Mouse (Mus musculus) midbrain, embryonic 10.5 days (tissue): ENCODE measurements around the gene Hoxb5. TPM values are rescaled to one million over a fixed set of nuclear protein-coding genes. Genes with fewer than 3 reads are reported as not detected.
A peak's percentile ranks its signal among the peaks of the same experiment; 100 is the strongest.

ENCODE experiments used
- DNase-seq: peaks from one replicate; pipeline ENCODE4 v3.0.0-alpha.2; 2017; ENCODE audit warnings: low spot score
- H3K27ac ChIP-seq: fragments of 300-500 bp; sonication (generic); replicated peaks from 2 replicates; pipeline ENCODE4 v1.5.1; 2016; ENCODE audit warnings: mild to moderate bottlenecking
- H3K27me3 ChIP-seq: fragments of 300-500 bp; sonication (generic); 2 replicates; pipeline ENCODE4 v1.6.1; 2016; ENCODE audit warnings: low read depth, mild to moderate bottlenecking; ENCODE audit not compliant: poor library complexity, severe bottlenecking
- H3K36me3 ChIP-seq: fragments of 300-500 bp; sonication (generic); 2 replicates; pipeline ENCODE4 v1.6.1; 2016; ENCODE audit warnings: mild to moderate bottlenecking, moderate library complexity
- H3K4me1 ChIP-seq: fragments of 300-500 bp; sonication (generic); 2 replicates; pipeline ENCODE4 v1.6.1; 2016
- H3K4me3 ChIP-seq: fragments of 300-500 bp; sonication (generic); 2 replicates; pipeline ENCODE4 v1.5.1; 2016; ENCODE audit warnings: mild to moderate bottlenecking, moderate library complexity
- H3K9me3 ChIP-seq: fragments of 300-500 bp; sonication (generic); replicated peaks from 2 replicates; pipeline ENCODE4 v1.6.1; 2016; ENCODE audit warnings: mild to moderate bottlenecking
- WGBS: fragments of 180-500 bp; shearing (Covaris S2); methylation state at CpG from one replicate; pipeline ENCODE4 v1.1.7; 2016; 5-methylcytosine and 5-hydroxymethylcytosine counted together
- polyA plus RNA-seq: library from polyadenylated mRNA; unstranded; fragments of >200 nt; fragmentation: Nextera tagmentation; extraction: Ambion mirVana; gene quantifications from 2 replicates; pipeline ENCODE4 v1.2.1, GENCODE M21; 2016

Gene Hoxb5
- polyA plus RNA-seq = not detected in 2 replicates

- peak; percentile 86 for DNase-seq
- Histone ChIP-seq H3K4me1 (peaks cover 17% of the 10 kb centered on the region), H3K27me3 (peaks cover 100% of the 10 kb centered on the region), H3K36me3 (no peaks in the 10 kb centered on the region), H3K27ac (no peak within 1 kb of the TSS), H3K4me3 (peak within 1 kb of the TSS; percentile 7; the same call in 1 of the 2 replicates), H3K9me3 (no peaks in the 10 kb centered on the region)
- 1% methylated on average over 69 of the region's 69 CpGs for WGBS
These were observed at the start of gene Hoxb5 for GRCm38 (mm10) chr11:96303151-96304099. Gene Hoxb5 (plus strand): TSS chr11:96303336.

GRCm38 (mm10) chr11:96254221-96254620 lies 48.9 kb upstream of the Hoxb5 start:
- Histone ChIP-seq H3K36me3 (no peaks in the 10 kb centered on the region), H3K4me1 (no peaks in the 10 kb centered on the region), H3K4me3 (no peak overlapping the region), H3K27ac (no peak overlapping the region), H3K27me3 (peaks cover 100% of the 10 kb centered on the region), H3K9me3 (no peaks in the 10 kb centered on the region)
- 2% methylated on average over 11 of the region's 11 CpGs for WGBS
- peak; percentile 17 for DNase-seq

DNA sequence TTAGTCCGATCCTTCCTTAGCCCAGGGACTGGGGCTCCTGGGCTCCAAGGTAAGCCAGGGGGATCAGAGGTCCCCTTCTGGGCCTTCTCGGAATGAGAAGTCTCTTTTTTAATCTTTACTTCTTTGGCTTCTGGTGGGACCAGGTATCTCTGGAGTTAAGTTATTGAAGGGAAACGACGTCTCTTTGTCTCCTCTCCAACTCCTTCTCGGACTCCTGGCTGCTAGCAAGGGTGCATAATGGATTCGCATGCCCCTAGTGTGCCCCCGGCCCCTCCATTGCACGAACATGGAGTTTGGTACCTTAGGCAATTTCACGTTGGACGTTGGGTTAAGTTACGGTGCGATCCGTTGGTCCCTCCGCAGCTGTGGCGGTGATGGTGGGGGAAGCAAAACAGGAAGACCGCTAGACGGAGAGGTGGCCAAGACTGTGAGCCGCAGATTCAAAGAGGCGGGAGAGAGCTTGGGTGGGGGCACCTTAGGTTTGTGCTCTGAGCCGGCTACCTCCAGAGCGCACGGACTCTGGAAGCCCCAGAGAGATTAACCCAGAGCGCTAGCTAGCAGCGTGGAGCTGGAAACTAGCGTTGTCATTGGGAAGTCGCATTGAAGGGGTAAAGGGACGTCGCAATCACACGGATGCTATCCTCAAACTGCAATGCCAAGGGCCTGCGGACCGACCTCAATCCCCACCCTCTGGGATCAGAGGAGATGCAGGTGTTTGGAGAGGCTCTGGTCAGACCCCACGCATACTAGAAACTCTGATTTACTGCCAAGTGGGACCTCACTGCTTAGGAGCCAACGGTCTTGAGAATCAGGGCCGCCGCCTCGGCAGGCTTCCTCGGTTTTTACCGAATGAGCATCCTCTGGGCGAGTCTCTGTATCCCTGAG lies 47.8 kb upstream of the Hoxb5 start:
- DNase-seq = peak; percentile 34
- H3K4me3 ChIP-seq = no peak overlapping the region
- H3K27ac ChIP-seq = no peak overlapping the region
- peaks cover 100% of the 10 kb centered on the region for H3K27me3 ChIP-seq
- no peaks in the 10 kb centered on the region for H3K36me3 ChIP-seq
- H3K9me3 ChIP-seq = no peaks in the 10 kb centered on the region
- WGBS = 1% methylated on average over 39 of the region's 39 CpGs
- no peaks in the 10 kb centered on the region for H3K4me1 ChIP-seq

GRCm38 (mm10) chr11:96255996-96256445 lies 47.1 kb upstream of the Hoxb5 start:
- Histone ChIP-seq H3K36me3 (no peaks in the 10 kb centered on the region), H3K27me3 (peaks cover 100% of the 10 kb centered on the region), H3K9me3 (no peaks in the 10 kb centered on the region), H3K27ac (no peak overlapping the region), H3K4me1 (no peaks in the 10 kb centered on the region), H3K4me3 (no peak overlapping the region)
- whole genome bisulfite sequencing = 1% methylated on average over 14 of the region's 14 CpGs
- DNase-seq = peak; percentile 26

GRCm38 (mm10) chr11:96257141-96257540 lies 46.0 kb upstream of the Hoxb5 start:
- 27% methylated on average over 2 of the region's 2 CpGs for WGBS
- Histone ChIP-seq H3K36me3 (no peaks in the 10 kb centered on the region), H3K4me1 (no peaks in the 10 kb centered on the region), H3K9me3 (no peaks in the 10 kb centered on the region), H3K27ac (no peak overlapping the region), H3K27me3 (peaks cover 100% of the 10 kb centered on the region), H3K4me3 (no peak overlapping the region)
- no peak for DNase-seq

DNA sequence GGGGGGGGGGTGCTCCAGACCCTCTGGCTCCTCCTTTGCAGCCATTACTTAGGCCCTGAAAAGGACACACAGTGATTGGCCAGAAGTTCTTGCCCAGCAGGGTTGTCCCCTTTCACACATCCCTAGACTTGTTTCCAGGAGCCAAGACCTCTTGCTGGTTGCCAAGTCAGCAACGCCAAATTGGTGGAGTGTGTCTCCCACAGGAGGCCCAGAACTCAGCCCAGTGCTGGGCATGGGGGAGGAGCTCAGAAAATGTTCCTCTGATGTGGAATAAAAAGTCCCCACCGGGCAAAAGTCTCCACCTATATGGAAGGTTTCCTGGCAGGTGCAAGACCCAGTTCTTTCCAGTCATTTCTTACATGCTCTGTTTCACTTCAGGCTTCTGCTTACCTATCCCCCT lies 44.1 kb upstream of the Hoxb5 start:
- Histone ChIP-seq H3K36me3 (no peaks in the 10 kb centered on the region), H3K9me3 (no peaks in the 10 kb centered on the region), H3K27me3 (peaks cover 100% of the 10 kb centered on the region), H3K4me3 (no peak overlapping the region), H3K27ac (no peak overlapping the region), H3K4me1 (no peaks in the 10 kb centered on the region)
- DNase-seq = peak; percentile 20
- 6% methylated on average over 2 of the region's 2 CpGs for WGBS

GRCm38 (mm10) chr11:96259511-96259910 lies 43.6 kb upstream of the Hoxb5 start:
- H3K36me3 ChIP-seq = no peaks in the 10 kb centered on the region
- WGBS = 6% methylated on average over 1 of the region's 1 CpGs
- DNase-seq = no peak
- H3K4me1 ChIP-seq = no peaks in the 10 kb centered on the region
- H3K27ac ChIP-seq = no peak overlapping the region
- H3K9me3 ChIP-seq = no peaks in the 10 kb centered on the region
- peaks cover 100% of the 10 kb centered on the region for H3K27me3 ChIP-seq
- H3K4me3 ChIP-seq = no peak overlapping the region

DNA sequence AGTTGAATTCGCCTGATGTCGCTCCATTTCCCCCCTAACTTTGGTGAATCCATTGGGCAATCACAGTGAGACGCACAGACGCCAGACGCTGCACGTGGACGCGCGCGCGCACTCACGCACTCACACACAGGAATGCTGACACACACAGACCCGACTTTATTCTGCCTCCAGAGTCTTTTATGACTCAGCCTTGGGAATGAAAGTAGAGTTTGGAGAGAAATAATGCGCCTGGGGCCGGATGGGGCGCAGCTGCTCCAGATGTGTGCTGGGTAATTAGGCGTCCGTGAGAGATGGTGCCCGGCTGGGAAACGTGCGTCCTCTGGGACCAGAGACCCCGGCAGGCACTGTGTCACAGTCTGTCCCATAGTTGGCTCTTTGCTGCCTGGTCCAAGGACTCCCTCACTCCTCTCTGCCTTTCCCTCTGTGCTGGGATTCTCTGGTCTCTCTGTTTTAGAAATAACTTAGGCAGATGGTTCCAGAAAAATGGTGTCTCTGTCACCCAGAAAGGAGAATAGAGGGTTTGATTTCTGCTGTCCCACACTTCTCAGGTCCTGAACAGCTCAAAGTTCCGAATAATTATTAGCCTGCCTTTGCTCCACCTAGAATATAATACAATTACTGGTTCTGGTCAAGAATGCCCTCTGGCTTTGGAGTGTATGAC lies 42.7 kb upstream of the Hoxb5 start:
- H3K9me3 ChIP-seq = no peaks in the 10 kb centered on the region
- H3K27me3 ChIP-seq = peaks cover 100% of the 10 kb centered on the region
- no peak overlapping the region for H3K27ac ChIP-seq
- H3K4me1 ChIP-seq = no peaks in the 10 kb centered on the region
- no peak overlapping the region for H3K4me3 ChIP-seq
- 2% methylated on average over 23 of the region's 23 CpGs for WGBS
- H3K36me3 ChIP-seq = no peaks in the 10 kb centered on the region
- DNase-seq = peak; percentile 29

DNA sequence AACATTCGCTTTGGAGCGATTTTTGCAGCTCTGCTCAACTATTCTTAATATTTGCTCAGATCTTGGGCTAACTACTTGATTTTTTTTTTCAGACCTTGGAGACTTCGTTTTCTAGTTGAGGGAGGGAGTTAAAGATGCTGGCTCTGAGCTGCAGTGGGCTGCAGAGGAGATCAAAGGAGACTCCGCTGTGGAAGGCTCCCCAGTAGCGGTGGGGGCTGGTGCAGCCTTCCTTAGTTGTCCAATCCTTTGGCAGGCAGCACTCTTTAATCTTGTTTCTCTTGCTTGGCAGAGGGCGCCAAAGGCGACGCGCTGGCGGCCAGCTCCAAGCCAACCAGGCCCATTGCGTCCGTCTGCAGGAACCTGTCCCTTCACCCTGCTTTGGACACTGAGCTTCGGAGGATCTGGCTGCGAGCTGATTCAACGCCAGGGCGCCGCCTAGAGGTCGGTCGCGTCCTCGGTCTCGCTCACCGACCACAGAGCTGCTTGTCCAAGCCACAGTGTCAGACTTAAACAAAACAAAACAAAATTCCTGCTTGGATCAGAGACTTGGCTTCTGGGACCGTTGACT lies 41.7 kb upstream of the Hoxb5 start:
- H3K9me3 ChIP-seq = no peaks in the 10 kb centered on the region
- H3K4me3 ChIP-seq = no peak overlapping the region
- H3K4me1 ChIP-seq = no peaks in the 10 kb centered on the region
- H3K27me3 ChIP-seq = peaks cover 100% of the 10 kb centered on the region
- H3K36me3 ChIP-seq = no peaks in the 10 kb centered on the region
- H3K27ac ChIP-seq = no peak overlapping the region
- under 1% methylated on average over 24 of the region's 24 CpGs for WGBS
- DNase-seq = peak; percentile 86

DNA sequence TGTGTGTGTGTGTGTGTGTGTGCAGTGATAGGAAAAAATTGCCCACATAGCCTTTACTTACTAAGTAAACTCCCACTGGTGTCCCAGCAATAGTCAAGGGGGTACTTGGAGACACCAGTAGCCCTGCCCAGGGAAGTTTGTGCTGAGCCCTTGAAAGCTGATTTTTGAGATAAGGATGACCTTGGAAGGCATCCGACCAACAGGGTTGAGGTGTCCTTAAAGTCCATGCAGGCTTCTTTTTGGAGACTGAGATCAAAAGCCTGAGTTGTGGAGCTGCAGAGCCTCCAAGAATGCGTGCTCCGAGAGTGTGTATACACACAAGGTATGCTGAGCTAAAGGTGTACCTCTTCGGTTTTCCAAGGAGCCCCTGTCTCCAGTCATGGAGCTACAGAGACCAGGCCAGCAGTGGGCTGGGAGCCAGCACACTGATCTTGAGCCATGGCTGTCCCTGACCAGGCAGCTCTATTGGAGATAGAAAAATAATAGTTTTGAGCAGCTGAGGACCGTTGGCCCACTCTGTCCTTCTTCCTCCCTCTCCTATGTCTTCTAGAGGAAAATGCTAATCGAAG lies 40.8 kb upstream of the Hoxb5 start:
- no peaks in the 10 kb centered on the region for H3K36me3 ChIP-seq
- H3K4me1 ChIP-seq = no peaks in the 10 kb centered on the region
- H3K27ac ChIP-seq = no peak overlapping the region
- H3K9me3 ChIP-seq = no peaks in the 10 kb centered on the region
- peak; percentile 22 for DNase-seq
- peaks cover 100% of the 10 kb centered on the region for H3K27me3 ChIP-seq
- H3K4me3 ChIP-seq = no peak overlapping the region
- WGBS = 10% methylated on average over 6 of the region's 6 CpGs

- no peak for DNase-seq
- Histone ChIP-seq H3K4me3 (no peak overlapping the region), H3K27me3 (peaks cover 100% of the 10 kb centered on the region), H3K9me3 (no peaks in the 10 kb centered on the region), H3K4me1 (no peaks in the 10 kb centered on the region), H3K27ac (no peak overlapping the region), H3K36me3 (no peaks in the 10 kb centered on the region)
- WGBS = under 1% methylated on average over 33 of the region's 33 CpGs
These were observed 39.3 kb upstream of the Hoxb5 start for GRCm38 (mm10) chr11:96263636-96264389.
